Mouse (Mus musculus) liver, adult 2 months (tissue): Measurements from ENCODE around the gene 1700017B05Rik. TPM values are rescaled to one million over a fixed set of nuclear protein-coding genes. Genes with fewer than 3 reads are reported as not detected.
"Not testable (repeated sequence)": the region's sequence is repeated elsewhere in the genome, so short reads cannot be mapped to it uniquely, and the experiment has no call there.

Experiments
- DNase-seq: peaks from one replicate; pipeline ENCODE4 v3.0.0-alpha.2; 2011; ENCODE audit warnings: low read depth, low spot score; ENCODE audit errors: extremely low read depth
- H3K27ac ChIP-seq: fragments of 200-500 bp; replicated peaks from 2 replicates; pipeline ENCODE4 v1.5.1; 2012; ENCODE audit warnings: low read depth, mild to moderate bottlenecking, control low read depth, inconsistent platforms, low read length; ENCODE audit not compliant: insufficient read depth
- H3K27me3 ChIP-seq: fragments of 200-500 bp; 2 replicates; pipeline ENCODE4 v1.6.1; 2012; ENCODE audit warnings: mild to moderate bottlenecking, moderate library complexity, low read length, inconsistent platforms; ENCODE audit not compliant: control insufficient read depth, insufficient read depth
- H3K36me3 ChIP-seq: fragments of 200-500 bp; 2 replicates; pipeline ENCODE4 v1.6.1; 2012; ENCODE audit warnings: low read length, inconsistent platforms; ENCODE audit not compliant: control insufficient read depth, insufficient read depth
- H3K4me1 ChIP-seq: fragments of 200-500 bp; 2 replicates; pipeline ENCODE4 v1.6.1; 2011; ENCODE audit warnings: low read length; ENCODE audit not compliant: control insufficient read depth, insufficient read depth
- H3K4me3 ChIP-seq: fragments of 200-500 bp; 2 replicates; pipeline ENCODE4 v1.5.1; 2011; ENCODE audit warnings: low read depth, mild to moderate bottlenecking, control low read depth, low read length, moderate library complexity; ENCODE audit not compliant: insufficient read depth
- H3K79me2 ChIP-seq: fragments of 200-500 bp; 2 replicates; pipeline ENCODE4 v1.6.1; 2012; ENCODE audit warnings: inconsistent platforms, mild to moderate bottlenecking, low read length, moderate library complexity; ENCODE audit not compliant: control insufficient read depth, insufficient read depth
- H3K9ac ChIP-seq: fragments of 200-500 bp; 2 replicates; pipeline ENCODE4 v1.6.1; 2012; ENCODE audit warnings: low read depth, mild to moderate bottlenecking, control low read depth, inconsistent platforms, low read length
- CTCF ChIP-seq: fragments of 200-500 bp; IDR thresholded peaks from 2 replicates; pipeline ENCODE4 v1.5.1; 2011; ENCODE audit warnings: low read depth, low read length, control low read depth
- POLR2A ChIP-seq: fragments of 200-500 bp; IDR thresholded peaks from 2 replicates; pipeline ENCODE4 v1.6.1; 2011; ENCODE audit warnings: low read length, control low read depth; ENCODE audit not compliant: insufficient read depth; ENCODE audit errors: extremely low read depth
- WGBS: fragments of 180-500 bp; shearing (Covaris S2); methylation state at CpG from one replicate; pipeline ENCODE4 v1.1.7; 2018; 5-methylcytosine and 5-hydroxymethylcytosine counted together
- polyA plus RNA-seq: library from polyadenylated mRNA; depleted of rRNA; stranded (reverse); fragments of >200 nt; gene quantifications from 2 replicates; pipeline ENCODE4 v1.2.3, GENCODE M21; 2012
- total RNA-seq: library from RNA; depleted of rRNA; stranded (reverse); fragments of >200 nt; gene quantifications from 2 replicates; pipeline ENCODE4 v1.2.3, GENCODE M21; 2014

1700017B05Rik gene
- total and polyA plus RNA-seq, 2 experiments: 1.7 to 6.3 TPM

- no peak overlapping the region for H3K27ac ChIP-seq
- H3K27me3 ChIP-seq: no peaks in the 10 kb centered on the region
- peaks cover 11% of the 10 kb centered on the region for H3K4me1 ChIP-seq
- WGBS: 67% methylated on average over 8 of the region's 8 CpGs
- peak; percentile 49 for DNase-seq
- TF ChIP-seq CTCF (no peak), POLR2A (no peak)
- no peak overlapping the region for H3K9ac ChIP-seq
- no peaks in the 10 kb centered on the region for H3K36me3 ChIP-seq
- H3K4me3 ChIP-seq: no peak overlapping the region
- no peaks in the 10 kb centered on the region for H3K79me2 ChIP-seq
Observed at GRCm38 (mm10) chr9:57231536-57232255, 30.7 kb downstream of the 1700017B05Rik start.

- no peak for DNase-seq
- Histone ChIP-seq H3K36me3 (no peaks in the 10 kb centered on the region), H3K4me3 (no peak overlapping the region), H3K79me2 (no peaks in the 10 kb centered on the region), H3K27me3 (no peaks in the 10 kb centered on the region), H3K9ac (no peak overlapping the region), H3K4me1 (peaks cover 11% of the 10 kb centered on the region), H3K27ac (no peak overlapping the region; the same call in 1 of the 2 replicates)
- TF ChIP-seq CTCF (no peak), POLR2A (no peak)
- WGBS: 61% methylated on average over 9 of the region's 9 CpGs
Observed at GRCm38 (mm10) chr9:57230146-57230783, 32.1 kb downstream of the 1700017B05Rik start.

- no peak for TF ChIP-seq CTCF
- no peak for TF ChIP-seq POLR2A
- Histone ChIP-seq H3K4me3 (no peak overlapping the region), H3K36me3 (no peaks in the 10 kb centered on the region), H3K27ac (no peak overlapping the region), H3K9ac (no peak overlapping the region), H3K27me3 (no peaks in the 10 kb centered on the region), H3K4me1 (peaks cover 11% of the 10 kb centered on the region), H3K79me2 (no peaks in the 10 kb centered on the region)
- peak; percentile 96 for DNase-seq
- WGBS: 17% methylated on average over 4 of the region's 4 CpGs
Observed at GRCm38 (mm10) chr9:57229726-57230125, 32.7 kb downstream of the 1700017B05Rik start.

DNA sequence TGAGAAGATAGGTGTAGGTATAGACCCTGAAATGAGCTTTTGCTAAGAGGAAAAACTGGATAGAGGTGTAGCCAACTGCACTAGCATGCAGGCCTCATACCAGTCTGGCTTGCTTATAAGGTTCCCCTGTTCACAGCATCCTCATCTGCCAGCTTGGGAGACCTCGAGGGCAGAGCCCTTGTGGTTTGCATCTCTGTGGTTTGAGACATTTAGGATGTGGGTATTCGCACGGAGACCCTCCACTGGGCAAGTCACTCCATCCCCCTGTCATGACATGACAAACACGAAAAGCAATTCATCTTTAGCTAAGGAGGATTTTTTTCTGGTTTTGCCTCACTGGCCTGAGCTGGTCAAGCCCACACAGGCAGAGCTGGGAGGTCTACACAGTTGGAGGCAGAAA is 34.2 kb downstream of the 1700017B05Rik start:
- no peak for TF ChIP-seq POLR2A
- TF ChIP-seq CTCF: no peak
- no peak for DNase-seq
- WGBS: 84% methylated on average over 4 of the region's 4 CpGs

GRCm38 (mm10) chr9:57227203-57227602 is 35.2 kb downstream of the 1700017B05Rik start:
- Histone ChIP-seq H3K4me1 (peaks cover 13% of the 10 kb centered on the region), H3K27ac (no peak overlapping the region), H3K79me2 (no peaks in the 10 kb centered on the region), H3K4me3 (no peak overlapping the region), H3K27me3 (no peaks in the 10 kb centered on the region), H3K9ac (no peak overlapping the region), H3K36me3 (no peaks in the 10 kb centered on the region)
- 86% methylated on average over 5 of the region's 5 CpGs for WGBS
- no peak for DNase-seq
- TF ChIP-seq POLR2A (no peak), CTCF (no peak)

More for the DNA sequence above, 34.2 kb downstream of the 1700017B05Rik start:
- Histone ChIP-seq H3K9ac (no peak overlapping the region), H3K36me3 (no peaks in the 10 kb centered on the region), H3K27me3 (no peaks in the 10 kb centered on the region), H3K27ac (no peak overlapping the region), H3K79me2 (no peaks in the 10 kb centered on the region), H3K4me3 (no peak overlapping the region), H3K4me1 (peaks cover 13% of the 10 kb centered on the region)

GRCm38 (mm10) chr9:57226628-57227122 is 35.7 kb downstream of the 1700017B05Rik start:
- not testable (repeated sequence) for H3K79me2 ChIP-seq, H3K36me3 ChIP-seq, DNase-seq, H3K4me3 ChIP-seq, H3K9ac ChIP-seq, H3K27ac ChIP-seq, H3K27me3 ChIP-seq
- 89% methylated on average over 6 of the region's 6 CpGs for WGBS
- H3K4me1 ChIP-seq: peaks cover 13% of the 10 kb centered on the region
